Mouse (Mus musculus) ES-CJ7 (cell line): ENCODE results near the gene Lrrc39.
A peak's percentile ranks its signal among the peaks of the same experiment; 100 is the strongest.

ENCODE experiments used
- DNase-seq: peaks from one replicate; pipeline ENCODE4 v3.0.0; 2011; ENCODE audit warnings: low read depth, low spot score

The Lrrc39 gene

GRCm38 (mm10) chr3:116604570-116604969, 41.8 kb downstream of the Lrrc39 start:
- DNase-seq, result no peak

DNA sequence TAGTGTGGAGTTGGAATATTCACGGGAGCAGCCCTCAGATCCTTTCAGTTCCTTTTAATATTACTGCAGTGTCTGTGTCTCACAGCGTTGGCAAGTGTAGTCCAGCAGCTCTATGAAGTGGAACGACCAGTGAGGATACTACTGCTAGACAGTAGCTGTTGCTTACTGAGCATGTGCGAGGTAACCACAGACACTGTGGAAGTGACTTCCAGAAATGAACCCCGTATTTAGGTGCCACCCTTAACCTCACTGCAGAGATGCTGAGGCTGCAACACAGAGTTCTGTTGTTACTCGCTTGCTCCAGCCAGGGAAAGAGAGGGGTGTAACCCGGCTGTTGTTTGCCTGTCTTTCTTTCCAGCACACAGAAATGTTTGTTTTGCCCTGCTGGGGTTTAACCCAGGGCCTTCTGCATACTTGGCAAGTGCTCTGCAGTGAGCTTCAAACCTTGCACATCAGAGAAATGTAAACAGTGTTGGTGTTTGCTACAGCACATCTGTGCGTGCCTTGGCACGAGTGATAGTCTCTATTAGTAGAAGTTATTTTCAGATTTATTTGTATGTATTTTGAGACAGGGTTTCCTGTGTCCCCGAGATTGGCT, 51.6 kb downstream of the Lrrc39 start, which contains the start of gene Trmt13:
TSS of gene Trmt13 (minus strand) at position 293 of the 598 bp plus-strand sequence.
- no peak for DNase-seq

DNA sequence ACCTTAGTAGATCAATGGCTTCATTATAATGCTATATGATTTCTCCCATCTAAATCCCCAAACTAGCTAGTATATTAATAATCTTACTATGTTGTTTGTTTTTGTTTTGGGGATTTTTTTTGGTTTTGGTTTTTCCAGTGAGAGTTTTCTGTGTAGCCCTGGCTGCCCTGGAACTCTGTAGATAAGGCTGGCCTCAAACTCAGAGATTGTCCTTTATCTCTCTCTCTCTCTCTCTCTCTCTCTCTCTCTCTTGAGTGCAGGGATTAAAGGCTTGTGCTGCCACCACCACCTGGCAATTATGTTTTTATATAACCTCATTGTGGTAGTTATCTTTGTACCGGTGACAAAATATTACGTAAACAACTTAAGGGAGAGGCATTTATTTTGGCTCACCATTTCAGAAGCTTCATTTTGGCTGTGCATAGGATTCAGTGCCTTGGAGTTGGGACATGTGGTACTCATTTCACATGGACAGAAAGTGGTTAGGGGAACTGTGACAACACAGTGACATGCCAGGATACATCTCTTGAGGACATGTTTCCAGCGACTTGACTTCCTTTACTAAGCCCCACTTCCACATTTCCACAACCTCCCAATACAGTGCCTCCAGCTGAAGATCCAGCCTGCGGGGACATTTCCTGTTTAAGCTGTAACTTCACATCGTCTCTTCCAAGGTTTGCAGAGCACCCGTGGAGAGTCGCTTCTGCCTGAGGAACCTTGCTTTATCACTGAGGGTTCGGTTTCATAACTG, 52.7 kb downstream of the Lrrc39 start:
- DNase-seq, result no peak

- no peak for DNase-seq
Measured at GRCm38 (mm10) chr3:116618855-116619254, 56.1 kb downstream of the Lrrc39 start.

DNA sequence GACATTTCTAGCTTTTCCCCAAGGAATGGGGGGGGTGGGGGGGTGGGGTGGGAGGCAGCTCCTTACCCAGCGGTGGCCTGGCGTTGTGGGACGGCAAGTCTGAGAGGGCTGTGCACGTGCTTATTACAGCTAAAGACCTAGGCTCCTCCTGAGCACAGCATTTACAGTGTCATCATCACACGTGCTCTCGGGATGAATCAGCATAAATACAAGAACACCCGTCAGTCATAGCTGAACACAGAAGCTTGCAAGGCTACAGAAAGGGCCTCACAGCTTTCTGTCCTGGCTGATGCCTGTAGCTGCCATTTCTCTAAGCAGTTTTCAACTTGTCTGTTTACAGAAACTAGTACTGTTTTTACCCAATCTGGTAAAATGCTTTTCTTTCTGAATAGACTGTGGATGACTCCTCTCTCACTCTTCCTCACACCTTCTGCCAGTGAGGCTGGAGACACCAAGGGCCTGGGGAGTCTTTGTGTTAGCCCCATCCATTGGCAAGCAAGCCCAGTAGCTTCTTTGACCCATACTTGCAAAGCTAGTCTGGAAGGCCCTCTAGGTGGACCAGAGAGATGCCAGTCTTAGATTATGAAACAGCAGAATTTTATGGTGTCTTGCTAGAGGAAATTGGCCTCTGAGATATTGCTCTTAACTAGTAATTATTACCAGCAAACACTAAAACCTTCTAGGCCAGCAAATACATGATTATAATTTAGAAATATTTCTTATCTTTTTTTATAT, 58.0 kb downstream of the Lrrc39 start:
- no peak for DNase-seq

- DNase-seq, result peak; percentile 91
Measured at GRCm38 (mm10) chr3:116622641-116623040, 59.9 kb downstream of the Lrrc39 start.

DNA sequence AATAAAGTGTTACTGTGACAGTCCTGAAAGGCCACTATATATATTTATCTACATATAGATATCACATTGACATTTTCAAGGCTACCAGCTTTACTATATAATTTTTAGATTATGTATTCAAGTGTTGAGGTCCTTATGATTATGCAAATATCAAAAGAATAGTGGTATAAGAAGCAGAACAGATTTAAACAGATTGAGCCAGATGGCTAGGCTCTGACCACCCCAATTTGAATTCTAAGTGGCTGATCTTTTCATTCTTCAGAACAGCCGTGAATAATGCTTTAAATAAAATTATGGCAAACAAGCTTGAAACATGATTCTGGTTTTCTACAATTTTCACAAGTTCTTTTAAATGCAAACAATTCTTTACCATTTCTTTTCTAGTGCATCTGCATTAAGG, 68.7 kb downstream of the Lrrc39 start:
- DNase-seq, result no peak
